Mouse (Mus musculus) retina, embryonic 14.5 days (tissue): ENCODE measurements at regions not wholly inside any gene's neighbourhood (a gene's known extent, or its start where the extent isn't known, plus 50 kb on each side); places are given as distances from the start of the nearest gene placed in this dataset.
A peak's percentile ranks its signal among the peaks of the same experiment; 100 is the strongest.

Source experiments
- DNase-seq: peaks from one replicate; pipeline ENCODE4 v3.0.0-alpha.2; 2015; ENCODE audit warnings: low spot score

DNA sequence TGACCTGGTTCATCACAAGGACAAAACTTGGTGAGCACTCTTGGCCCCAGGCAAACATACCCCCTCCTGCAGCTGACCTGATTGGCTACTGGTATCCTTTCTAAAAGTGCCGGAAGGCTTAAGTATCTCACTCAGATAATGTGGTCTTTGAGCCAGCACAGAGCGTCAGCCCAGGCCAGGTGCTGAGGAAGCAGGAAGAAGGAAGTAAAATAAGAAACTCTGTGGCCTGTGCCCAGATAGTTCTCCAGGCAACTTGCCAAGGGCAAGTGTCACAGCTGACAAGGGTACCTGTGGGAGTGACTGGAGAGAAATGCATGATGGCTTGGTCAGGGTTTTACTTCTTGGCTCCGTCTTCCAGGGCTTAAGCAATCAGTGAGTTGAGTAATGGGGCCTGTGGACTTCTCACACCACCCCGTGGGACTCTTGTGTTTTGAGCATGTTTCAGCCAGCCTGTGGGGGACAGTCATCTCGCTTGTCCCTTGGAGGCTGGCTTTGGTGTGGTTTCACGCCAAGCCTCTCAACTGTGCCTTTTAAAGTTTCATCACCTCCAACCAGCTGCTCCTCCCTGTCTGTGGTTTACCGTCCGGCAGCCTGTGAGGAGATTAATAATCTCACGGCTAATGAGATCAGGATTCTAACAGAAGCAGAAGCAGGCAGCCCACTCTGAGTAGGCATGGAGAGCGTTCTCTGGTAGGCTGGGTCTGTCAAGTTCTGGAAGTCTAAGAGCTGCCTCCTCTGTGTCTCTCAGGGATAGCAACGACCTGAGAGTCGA, 356.8 kb downstream of the Agtpbp1 start:
- no peak for DNase-seq

DNA sequence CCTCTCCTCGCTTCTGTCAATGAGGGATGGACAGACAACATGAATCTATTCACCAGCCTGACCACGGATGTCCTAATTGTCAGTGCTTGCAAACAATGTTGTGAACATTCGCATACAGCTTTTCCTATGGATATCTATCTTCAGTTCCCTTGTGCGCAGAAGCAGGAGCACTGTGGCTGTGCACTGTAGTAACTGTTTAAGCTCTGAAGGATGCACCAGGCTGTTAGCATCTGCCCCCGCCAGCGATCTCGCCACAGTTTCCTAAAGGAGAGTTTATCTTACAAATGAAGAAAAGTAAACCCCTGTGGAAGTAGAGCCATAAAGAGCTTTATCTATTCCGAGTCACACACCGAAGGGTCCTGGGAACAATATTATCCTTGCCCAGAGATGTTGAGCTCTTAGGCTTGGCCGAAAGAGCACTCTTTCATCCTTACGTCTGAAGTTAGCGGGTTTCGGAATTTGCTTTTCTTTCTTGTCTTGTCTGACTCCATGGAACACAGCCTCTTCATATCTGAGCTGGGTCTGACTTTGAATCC, 357.4 kb downstream of the Agtpbp1 start:
- no peak for DNase-seq

DNA sequence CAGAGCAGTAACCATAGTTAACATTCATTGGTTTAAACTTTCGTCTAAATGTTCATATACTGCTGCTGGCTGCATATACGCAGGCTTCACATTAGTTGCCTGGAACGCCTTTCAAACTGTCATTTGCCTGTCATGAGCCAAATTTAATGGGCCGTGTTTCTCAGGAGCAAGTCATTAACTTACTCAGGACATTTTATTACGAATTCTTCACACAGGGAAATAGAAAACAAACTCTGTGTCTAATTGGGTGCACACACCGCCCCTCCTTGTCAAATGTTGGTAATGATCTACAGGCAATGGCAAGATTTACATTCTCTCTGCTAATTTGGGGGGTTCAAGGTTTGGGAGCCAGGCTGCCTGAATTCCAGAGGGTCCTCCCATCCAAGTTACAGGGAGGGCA, 364.4 kb downstream of the Agtpbp1 start:
- DNase-seq: no peak

DNA sequence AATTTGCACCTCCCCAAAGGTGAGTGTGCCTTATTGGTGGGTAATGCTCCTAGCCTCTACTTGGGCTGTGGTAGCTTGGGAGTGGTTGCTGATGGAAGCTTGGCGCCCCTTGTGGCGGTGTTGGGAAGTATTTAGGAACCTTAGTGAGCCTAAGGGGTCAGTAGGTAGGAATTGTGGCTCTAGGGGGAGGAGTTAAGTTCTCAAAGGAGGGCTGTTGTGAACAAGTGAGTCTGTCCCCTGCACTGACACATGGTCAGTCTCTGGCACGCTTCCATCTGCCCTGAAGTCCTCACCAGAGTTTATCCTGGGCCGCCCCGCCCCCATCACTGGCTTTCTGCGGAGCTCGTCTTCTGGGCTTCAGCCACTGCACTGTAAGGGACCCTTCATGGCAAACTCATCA, 364.9 kb downstream of the Agtpbp1 start:
- DNase-seq: peak; percentile 68

DNA sequence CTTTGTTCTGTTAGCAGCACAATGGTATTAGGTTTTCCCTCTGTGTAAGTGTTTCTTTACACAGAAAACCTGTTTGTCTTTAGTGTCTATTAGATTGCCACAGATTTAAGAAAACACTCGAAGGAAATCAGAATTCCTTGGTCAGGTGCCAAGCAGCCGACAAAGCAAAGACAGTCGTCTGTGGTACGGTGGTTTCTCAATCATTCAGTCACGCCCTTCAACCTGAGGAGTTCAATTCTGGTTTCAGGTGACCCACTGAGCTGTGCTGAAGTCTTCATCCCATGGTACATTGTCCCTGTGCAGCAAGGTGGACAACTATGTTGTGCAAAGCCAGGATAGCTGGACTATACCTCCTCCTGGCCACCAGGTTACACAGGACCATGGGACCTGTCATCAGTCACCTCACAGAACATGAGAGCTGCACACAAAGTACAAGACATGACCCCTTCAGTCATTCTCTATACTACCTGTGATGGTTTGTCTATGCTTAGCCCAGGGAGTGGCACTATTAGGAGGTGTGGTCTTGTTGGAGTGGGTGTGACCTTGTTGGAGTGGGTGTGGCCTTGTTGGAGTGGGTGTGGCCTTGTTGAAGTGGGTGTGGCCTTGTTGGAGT, 368.2 kb downstream of the Agtpbp1 start:
- no peak for DNase-seq

DNA sequence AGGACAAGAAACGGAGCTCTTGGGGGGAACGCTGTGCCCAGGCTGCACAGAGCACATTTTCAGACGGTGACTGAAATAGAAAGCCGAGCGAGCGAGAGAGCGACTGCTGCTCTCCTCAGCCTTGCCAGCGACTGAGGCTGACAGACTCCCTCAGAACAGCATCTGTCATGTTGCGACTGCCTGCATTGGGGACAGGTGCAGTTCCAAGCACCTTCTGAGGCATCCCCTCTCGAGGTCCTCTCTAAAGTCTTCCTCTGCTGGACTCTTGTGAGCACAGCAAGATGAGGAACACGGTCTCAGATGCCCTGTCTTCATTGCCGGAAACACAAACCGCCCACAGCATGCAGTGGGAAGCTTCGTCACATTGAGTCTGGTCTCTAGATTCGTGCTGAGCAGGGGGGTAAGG, 372.7 kb downstream of the Agtpbp1 start:
- no peak for DNase-seq

DNA sequence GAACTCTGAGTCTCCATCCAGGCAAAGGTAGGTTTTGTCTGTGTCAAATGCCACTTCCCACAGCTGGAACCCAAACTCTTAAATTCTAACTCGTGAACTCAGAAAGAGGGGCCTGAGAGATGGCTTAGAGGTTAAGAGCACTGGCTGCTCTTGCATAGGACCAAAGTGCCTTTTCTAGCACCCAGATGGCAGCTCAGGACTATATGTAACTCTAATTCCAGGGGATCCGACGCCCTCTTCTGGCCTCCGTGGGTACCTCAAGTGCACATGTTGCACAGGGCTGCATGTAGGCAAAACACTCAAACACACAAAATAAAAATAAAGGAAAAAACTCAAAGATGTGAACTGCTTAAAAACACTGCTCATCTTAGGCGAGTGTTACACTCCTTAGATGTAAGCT, 374.2 kb downstream of the Agtpbp1 start:
- DNase-seq: no peak

DNA sequence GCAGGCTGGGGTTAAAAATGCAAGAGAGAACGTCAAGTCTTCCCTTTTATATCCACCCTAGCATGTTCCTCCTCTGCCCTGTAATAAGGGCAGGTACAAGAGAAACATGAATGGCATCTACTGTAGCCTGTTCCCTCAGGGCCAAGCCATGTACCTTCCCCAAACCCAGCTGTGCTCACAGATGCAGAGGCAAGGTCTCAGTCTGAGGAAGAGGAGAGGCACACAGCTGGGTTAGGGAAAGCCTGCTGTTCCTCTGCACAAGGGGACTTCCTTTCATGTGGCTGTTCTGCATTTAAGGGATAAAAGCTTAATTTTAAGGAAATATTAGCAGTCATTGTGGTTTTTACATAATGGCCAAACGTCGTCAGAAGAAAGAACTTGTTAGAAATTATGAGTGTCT, 378.8 kb downstream of the Agtpbp1 start:
- no peak for DNase-seq

DNA sequence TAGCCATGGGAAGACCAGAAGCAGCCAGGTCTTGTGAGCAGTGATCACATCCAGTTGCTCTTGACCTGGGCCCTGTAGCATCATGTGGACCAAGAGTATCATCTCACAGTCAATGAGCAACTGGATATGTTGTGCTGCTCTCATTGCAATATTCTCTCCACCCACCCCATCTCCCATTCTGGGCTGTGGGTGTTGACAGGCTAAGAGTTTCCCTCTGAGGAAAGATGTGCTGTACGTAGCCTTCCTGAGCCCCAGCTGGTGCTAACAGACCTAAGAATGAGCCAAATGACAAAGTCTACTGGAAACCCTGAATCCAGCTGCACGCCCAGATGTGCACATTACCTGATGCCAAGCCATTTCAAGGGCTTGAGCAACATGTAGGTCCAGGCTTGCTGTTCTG, 380.5 kb downstream of the Agtpbp1 start:
- DNase-seq: no peak

DNA sequence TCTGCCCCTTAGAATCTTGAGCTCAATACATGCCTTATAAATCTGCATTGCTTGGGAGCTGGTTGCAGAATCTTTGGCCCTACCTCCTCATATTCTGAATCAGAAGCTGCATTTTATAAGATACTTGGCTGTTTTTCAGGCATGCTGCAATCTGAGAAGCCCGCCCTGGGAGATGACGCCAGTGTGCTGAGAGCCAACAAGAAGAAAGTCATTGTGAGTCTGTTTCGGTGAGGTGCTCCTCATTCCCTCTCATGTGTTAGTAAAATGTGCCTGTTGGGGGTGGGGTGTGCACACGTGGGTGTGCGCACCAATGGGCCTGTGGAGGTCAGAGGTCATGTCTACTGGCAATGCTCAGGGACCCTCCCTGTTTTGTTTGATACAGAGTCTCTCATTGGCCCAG, 388.7 kb downstream of the Agtpbp1 start:
- DNase-seq: no peak

DNA sequence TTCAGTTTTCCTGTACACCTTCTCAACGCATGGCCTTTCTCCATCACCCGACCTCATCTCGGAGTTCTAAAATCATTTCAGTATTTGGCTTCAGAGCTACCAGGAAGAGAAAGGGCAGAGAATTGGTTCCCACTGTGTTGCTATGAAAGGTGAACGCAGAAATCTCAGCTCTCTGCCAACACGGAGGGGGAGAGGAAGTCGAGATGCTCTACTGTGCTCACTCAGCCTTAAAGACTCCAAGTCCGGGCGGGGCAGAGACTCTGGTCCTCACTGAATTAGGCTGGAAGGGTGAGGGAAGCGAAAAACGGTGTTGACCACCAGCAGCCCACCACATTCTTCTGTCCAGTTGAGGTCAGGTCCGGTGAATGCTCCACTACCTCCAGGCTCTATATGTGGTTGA, 382.1 kb downstream of the Ntrk2 start:
- no peak for DNase-seq
